Mouse (Mus musculus) thymus, adult 2 months (tissue): ENCODE data around the gene Gm11168. TPM values are rescaled to one million over a fixed set of nuclear protein-coding genes. Genes with fewer than 3 reads are reported as not detected.
"Not testable (repeated sequence)": the region's sequence is repeated elsewhere in the genome, so short reads cannot be mapped to it uniquely, and the experiment has no call there.

Source experiments
- DNase-seq: peaks from one replicate; pipeline ENCODE4 v3.0.0; 2021
- H3K27ac ChIP-seq: fragments of 200-500 bp; 2 replicates; pipeline ENCODE4 v1.5.1; 2012; ENCODE audit warnings: low read length, control low read depth; ENCODE audit not compliant: control insufficient read depth, insufficient read depth
- H3K27me3 ChIP-seq: fragments of 200-500 bp; 2 replicates; pipeline ENCODE4 v1.6.1; 2012; ENCODE audit warnings: mild to moderate bottlenecking, low read length, moderate library complexity, mixed read lengths; ENCODE audit not compliant: control insufficient read depth, insufficient read depth
- H3K36me3 ChIP-seq: fragments of 200-500 bp; 2 replicates; pipeline ENCODE4 v1.6.1; 2012; ENCODE audit warnings: mild to moderate bottlenecking, low read length, moderate library complexity; ENCODE audit not compliant: control insufficient read depth, insufficient read depth
- H3K4me1 ChIP-seq: fragments of 200-500 bp; replicated peaks from 2 replicates; pipeline ENCODE4 v1.6.1; 2012; ENCODE audit warnings: low read length; ENCODE audit not compliant: control insufficient read depth, insufficient read depth
- H3K4me3 ChIP-seq: fragments of 200-500 bp; 2 replicates; pipeline ENCODE4 v1.5.1; 2012; ENCODE audit warnings: mild to moderate bottlenecking, low read length, control low read depth, moderate library complexity; ENCODE audit not compliant: control insufficient read depth, insufficient read depth
- WGBS: fragments of 180-500 bp; shearing (Covaris S2); methylation state at CpG from one replicate; pipeline ENCODE4 v1.1.7; 2018; 5-methylcytosine and 5-hydroxymethylcytosine counted together
- polyA plus RNA-seq: library from polyadenylated mRNA; depleted of rRNA; stranded (reverse); fragments of >200 nt; gene quantifications from 2 replicates; pipeline ENCODE4 v1.2.3, GENCODE M21; 2012

Gene Gm11168
- polyA plus RNA-seq, 1 experiment: not detected

DNA sequence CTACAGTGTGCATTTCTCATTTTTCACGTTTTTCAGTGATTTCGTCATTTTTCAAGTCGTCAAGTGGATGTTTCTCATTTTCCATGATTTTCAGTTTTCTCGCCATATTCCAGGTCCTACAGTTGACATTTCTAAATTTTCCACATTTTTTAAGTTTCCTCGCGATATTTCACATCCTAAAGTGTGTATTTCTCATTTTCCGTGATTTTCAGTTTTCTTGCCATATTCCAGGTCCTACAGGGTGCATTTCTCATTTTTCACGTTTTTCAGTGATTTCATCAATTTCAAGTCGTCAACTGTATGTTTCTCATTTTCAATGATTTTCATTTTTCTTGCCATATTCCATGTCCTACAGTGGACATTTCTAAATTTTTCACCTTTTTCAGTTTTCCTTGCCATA is 12.2 kb downstream of the Gm11168 start, which contains the start of gene Gm10720:
Gene Gm10720, plus strand, starts transcription at position 301 of the 400 bp plus-strand sequence.
- not testable (repeated sequence) for DNase-seq, H3K4me1 ChIP-seq, H3K36me3 ChIP-seq, H3K4me3 ChIP-seq, H3K27me3 ChIP-seq, H3K27ac ChIP-seq
- 70% methylated on average over 5 of the region's 9 CpGs for WGBS

DNA sequence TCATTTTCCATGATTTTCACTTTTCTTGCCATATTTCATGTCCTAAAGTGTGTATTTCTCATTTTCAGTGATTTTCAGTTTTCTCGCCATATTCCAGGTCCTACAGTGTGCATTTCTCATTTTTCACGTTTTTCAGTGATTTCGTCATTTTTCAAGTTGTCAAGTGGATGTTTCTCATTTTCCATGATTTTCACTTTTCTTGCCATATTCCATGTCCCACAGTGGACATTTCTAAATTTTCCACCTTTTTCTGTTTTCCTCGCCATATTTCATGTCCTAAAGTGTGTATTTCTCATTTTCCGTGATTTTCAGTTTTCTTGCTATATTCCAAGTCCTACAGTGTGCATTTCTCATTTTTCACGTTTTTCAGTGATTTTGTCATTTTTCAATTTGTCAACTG is 12.8 kb downstream of the Gm11168 start:
- H3K27ac ChIP-seq, H3K27me3 ChIP-seq, DNase-seq, H3K36me3 ChIP-seq, H3K4me3 ChIP-seq, H3K4me1 ChIP-seq: not testable (repeated sequence)
- 78% methylated on average over 6 of the region's 6 CpGs for WGBS

DNA sequence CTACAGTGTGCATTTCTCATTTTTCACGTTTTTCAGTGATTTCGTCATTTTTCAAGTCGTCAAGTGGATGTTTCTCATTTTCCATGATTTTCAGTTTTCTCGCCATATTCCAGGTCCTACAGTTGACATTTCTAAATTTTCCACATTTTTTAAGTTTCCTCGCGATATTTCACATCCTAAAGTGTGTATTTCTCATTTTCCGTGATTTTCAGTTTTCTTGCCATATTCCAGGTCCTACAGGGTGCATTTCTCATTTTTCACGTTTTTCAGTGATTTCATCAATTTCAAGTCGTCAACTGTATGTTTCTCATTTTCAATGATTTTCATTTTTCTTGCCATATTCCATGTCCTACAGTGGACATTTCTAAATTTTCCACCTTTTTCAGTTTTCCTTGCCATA is 14.0 kb downstream of the Gm11168 start, which contains the start of gene Gm10719:
Gene Gm10719, plus strand, starts transcription at position 301 of the 400 bp plus-strand sequence.
- H3K27me3 ChIP-seq, H3K27ac ChIP-seq, H3K36me3 ChIP-seq, H3K4me1 ChIP-seq, H3K4me3 ChIP-seq, DNase-seq: not testable (repeated sequence)
- WGBS: 67% methylated on average over 1 of the region's 9 CpGs

DNA sequence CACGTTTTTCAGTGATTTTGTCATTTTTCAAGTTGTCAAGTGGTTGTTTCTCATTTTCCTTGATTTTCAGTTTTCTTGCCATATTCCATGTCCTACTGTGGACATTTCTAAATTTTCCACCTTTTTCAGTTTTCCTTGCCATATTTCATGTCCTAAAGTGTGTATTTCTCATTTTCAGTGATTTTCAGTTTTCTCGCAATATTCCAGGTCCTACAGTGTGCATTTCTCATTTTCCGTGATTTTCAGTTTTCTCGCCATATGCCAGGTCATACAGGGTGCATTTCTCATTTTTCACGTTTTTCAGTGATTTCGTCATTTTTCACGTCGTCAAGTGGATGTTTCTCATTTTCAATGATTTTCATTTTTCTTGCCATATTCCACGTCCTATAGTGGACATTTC is 15.8 kb downstream of the Gm11168 start:
- not testable (repeated sequence) for H3K27ac ChIP-seq, H3K36me3 ChIP-seq, H3K27me3 ChIP-seq, H3K4me1 ChIP-seq, H3K4me3 ChIP-seq
- peak; percentile 22 for DNase-seq
- 67% methylated on average over 9 of the region's 9 CpGs for WGBS

DNA sequence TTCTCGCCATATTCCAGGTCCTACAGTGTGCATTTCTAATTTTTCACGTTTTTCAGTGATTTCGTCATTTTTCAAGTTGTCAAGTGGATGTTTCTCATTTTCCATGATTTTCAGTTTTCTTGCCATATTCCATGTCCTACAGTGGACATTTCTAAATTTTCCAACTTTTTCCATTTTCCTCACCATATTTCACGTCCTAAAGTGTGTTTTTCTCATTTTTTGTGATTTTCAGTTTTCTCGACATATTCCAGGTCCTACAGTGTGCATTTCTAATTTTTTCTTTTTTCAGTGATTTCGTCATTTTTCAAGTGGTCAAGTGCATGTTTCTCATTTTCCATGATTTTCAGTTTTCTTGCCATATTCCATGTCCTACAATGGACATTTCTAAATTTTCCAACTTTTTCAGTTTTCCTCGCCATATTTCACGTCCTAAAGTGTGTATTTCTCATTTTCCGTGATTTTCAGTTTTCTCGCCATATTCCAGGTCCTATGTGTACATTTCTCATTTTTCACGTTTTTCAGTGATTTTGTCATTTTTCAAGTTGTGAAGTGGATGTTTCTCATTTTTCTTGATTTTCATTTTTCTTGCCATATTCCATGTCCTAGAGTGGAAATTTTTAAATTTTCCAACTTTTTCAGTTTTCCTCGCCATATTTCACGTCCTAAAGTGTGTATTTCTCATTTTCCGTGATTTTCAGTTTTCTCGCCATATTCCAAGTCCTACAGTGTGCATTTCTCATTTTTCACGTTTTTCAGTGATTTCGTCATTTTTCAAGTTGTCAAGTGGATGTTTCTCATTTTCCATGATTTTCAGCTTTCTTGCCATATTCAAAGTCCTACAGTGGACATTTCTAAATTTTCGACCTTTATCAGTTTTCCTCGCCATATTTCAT is 16.9 kb downstream of the Gm11168 start:
- not testable (repeated sequence) for H3K4me3 ChIP-seq, H3K27me3 ChIP-seq, H3K4me1 ChIP-seq, H3K36me3 ChIP-seq, H3K27ac ChIP-seq
- DNase-seq: peak; percentile 48
- 80% methylated on average over 17 of the region's 19 CpGs for WGBS

DNA sequence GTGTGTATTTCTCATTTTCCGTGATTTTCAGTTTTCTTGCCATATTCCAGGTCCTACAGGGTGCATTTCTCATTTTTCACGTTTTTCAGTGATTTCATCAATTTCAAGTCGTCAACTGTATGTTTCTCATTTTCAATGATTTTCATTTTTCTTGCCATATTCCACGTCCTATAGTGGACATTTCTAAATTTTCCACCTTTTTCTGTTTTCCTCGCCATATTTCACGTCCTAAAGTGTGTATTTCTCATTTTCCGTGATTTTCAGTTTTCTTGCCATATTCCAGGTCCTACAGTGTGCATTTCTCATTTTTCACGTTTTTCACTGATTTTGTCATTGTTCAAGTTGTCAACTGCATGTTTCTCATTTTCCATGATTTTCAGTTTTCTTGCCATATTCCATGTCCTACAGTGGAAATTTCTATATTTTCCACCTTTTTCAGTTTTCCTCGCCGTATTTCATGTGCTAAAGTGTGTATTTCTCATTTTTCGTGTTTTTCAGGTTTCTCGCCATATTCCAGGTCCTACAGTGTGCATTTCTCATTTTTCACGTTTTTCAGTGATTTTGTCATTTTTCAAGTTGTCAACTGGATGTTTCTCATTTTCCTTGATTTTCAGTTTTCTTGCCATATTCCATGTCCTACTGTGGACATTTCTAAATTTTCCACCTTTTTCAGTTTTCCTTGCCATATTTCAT is 19.3 kb downstream of the Gm11168 start:
- not testable (repeated sequence) for H3K36me3 ChIP-seq, H3K27ac ChIP-seq, H3K27me3 ChIP-seq, H3K4me1 ChIP-seq, H3K4me3 ChIP-seq
- 77% methylated on average over 11 of the region's 13 CpGs for WGBS
- DNase-seq: peak; percentile 65

DNA sequence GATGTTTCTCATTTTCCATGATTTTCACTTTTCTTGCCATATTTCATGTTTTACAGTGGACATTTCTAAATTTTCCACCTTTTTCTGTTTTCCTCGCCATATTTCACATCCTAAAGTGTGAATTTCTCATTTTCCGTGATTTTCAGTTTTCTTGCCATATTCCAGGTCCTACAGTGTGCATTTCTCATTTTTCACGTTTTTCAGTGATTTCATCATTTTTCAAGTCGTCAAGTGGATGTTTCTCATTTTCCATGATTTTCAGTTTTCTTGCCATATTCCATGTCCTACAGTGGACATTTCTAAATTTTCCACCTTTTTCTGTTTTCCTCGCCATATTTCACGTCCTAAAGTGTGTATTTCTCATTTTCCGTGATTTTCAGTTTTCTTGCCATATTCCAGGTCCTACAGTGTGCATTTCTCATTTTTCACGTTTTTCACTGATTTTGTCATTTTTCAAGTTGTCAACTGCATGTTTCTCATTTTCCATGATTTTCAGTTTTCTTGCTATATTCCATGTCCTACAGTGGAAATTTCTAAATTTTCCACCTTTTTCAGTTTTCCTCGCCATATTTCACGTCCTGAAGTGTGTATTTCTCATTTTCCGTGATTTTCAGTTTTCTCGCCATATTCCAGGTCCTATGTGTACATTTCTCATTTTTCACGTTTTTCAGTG is 20.3 kb downstream of the Gm11168 start, which contains the start of gene Gm10718:
Gene Gm10718, plus strand, starts transcription at position 236 of the 673 bp plus-strand sequence.
- peak; percentile 6 for DNase-seq
- 78% methylated on average over 12 of the region's 13 CpGs for WGBS
- not testable (repeated sequence) for H3K36me3 ChIP-seq, H3K27me3 ChIP-seq, H3K4me3 ChIP-seq, H3K4me1 ChIP-seq, H3K27ac ChIP-seq

DNA sequence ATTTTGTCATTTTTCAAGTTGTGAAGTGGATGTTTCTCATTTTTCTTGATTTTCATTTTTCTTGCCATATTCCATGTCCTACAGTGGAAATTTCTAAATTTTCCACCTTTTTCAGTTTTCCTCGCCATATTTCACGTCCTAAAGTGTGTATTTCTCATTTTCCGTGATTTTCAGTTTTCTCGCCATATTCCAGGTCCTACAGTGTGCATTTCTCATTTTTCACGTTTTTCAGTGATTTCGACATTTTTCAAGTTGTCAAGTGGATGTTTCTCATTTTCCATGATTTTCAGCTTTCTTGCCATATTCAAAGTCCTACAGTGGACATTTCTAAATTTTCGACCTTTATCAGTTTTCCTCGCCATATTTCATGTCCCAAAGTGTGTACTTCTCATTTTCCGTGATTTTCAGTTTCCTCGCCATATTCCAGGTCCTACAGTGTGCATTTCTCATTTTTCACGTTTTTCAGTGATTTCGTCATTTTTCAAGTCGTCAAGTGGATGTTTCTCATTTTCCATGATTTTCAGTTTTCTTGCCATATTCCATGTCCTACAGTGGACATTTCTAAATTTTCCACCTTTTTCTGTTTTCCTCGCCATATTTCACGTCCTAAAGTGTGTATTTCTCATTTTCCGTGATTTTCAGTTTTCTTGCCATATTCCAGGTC is 21.0 kb downstream of the Gm11168 start:
- H3K27me3 ChIP-seq, H3K4me1 ChIP-seq, H3K4me3 ChIP-seq, H3K36me3 ChIP-seq, H3K27ac ChIP-seq: not testable (repeated sequence)
- peak; percentile 68 for DNase-seq
- WGBS: 80% methylated on average over 16 of the region's 16 CpGs

DNA sequence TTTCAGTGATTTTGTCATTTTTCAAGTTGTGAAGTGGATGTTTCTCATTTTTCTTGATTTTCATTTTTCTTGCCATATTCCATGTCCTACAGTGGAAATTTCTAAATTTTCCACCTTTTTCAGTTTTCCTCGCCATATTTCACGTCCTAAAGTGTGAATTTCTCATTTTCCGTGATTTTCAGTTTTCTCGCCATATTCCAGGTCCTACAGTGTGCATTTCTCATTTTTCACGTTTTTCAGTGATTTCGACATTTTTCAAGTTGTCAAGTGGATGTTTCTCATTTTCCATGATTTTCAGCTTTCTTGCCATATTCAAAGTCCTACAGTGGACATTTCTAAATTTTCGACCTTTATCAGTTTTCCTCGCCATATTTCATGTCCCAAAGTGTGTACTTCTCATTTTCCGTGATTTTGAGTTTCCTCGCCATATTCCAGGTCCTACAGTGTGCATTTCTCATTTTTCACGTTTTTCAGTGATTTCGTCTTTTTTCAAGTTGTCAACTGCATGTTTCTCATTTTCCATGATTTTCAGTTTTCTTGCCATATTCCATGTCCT is 21.8 kb downstream of the Gm11168 start, which contains the start of gene Gm10717:
Gene Gm10717, plus strand, starts transcription at position 506 of the 556 bp plus-strand sequence.
- not testable (repeated sequence) for H3K27ac ChIP-seq, H3K4me3 ChIP-seq, H3K4me1 ChIP-seq, H3K27me3 ChIP-seq, H3K36me3 ChIP-seq
- peak; percentile 24 for DNase-seq
- 73% methylated on average over 12 of the region's 12 CpGs for WGBS

DNA sequence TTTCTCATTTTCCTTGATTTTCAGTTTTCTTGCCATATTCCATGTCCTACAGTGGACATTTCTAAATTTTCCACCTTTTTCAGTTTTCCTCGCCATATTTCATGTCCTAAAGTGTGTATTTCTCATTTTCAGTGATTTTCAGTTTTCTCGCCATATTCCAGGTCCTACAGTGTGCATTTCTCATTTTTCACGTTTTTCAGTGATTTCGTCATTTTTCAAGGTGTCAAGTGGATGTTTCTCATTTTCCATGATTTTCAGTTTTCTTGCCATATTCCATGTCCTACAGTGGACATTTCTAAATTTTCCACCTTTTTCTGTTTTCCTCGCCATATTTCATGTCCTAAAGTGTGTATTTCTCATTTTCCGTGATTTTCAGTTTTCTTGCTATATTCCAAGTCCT is 22.5 kb downstream of the Gm11168 start:
- 77% methylated on average over 5 of the region's 6 CpGs for WGBS
- not testable (repeated sequence) for H3K4me3 ChIP-seq, H3K4me1 ChIP-seq, H3K36me3 ChIP-seq, H3K27ac ChIP-seq, H3K27me3 ChIP-seq
- DNase-seq: peak; percentile 70
